Mouse (Mus musculus) urinary bladder, adult 2 months (tissue): ENCODE measurements around the gene Oscp1. TPM values are rescaled to one million over a fixed set of nuclear protein-coding genes. Genes with fewer than 3 reads are reported as not detected.

Source experiments
- DNase-seq: peaks from one replicate; pipeline ENCODE4 v3.0.0; 2022; ENCODE audit warnings: low spot score
- polyA plus RNA-seq: library from polyadenylated mRNA; depleted of rRNA; stranded (reverse); fragments of >200 nt; gene quantifications from 2 replicates; pipeline ENCODE4 v1.2.3, GENCODE M21; 2012; rRNA removed

Gene Oscp1
- polyA plus RNA-seq: 1.2 and 3.3 TPM in 2 replicates

DNA sequence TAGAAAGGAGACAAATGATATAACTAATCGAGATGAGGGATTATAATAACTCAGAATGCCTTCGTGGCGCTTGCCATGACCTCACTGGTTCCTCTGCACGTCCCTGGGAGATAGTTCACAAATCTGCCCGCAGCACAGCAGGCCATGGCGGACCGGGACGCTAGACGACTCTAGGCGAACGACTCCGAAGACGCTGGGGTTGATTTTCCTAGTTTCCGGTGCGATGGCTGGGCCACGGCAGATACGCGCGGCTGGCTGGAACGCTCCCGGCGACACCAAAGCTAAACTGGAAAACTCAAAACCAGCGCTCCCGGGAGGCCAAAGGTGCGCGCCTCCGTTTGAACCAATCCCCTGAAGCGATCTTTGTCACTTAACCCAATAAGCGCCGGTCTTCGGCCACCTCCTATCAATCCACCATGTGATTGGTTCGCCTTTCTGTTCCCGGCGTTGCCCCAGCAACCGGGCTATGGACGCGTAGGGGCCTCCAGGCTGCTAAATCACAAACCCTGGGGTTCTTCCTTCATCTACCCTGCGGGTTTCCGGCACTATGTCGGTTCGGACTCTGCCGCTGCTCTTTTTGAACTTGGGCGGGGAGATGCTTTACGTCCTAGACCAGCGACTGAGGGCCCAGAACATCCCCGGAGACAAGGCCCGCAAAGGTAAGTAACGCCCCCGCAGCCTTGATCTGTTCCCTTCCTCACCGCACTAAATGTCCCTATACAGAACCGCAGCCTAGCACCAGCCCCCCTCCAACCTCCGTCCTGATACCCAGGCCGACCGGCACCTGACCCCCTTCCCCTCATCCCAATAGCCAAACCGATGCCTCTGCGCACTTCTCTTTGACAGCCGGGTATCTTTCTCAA lies at the start of gene Oscp1:
TSS of gene Oscp1 (plus strand) at position 432 of the 863 bp plus-strand sequence.
- peak; percentile 56 for DNase-seq

DNA sequence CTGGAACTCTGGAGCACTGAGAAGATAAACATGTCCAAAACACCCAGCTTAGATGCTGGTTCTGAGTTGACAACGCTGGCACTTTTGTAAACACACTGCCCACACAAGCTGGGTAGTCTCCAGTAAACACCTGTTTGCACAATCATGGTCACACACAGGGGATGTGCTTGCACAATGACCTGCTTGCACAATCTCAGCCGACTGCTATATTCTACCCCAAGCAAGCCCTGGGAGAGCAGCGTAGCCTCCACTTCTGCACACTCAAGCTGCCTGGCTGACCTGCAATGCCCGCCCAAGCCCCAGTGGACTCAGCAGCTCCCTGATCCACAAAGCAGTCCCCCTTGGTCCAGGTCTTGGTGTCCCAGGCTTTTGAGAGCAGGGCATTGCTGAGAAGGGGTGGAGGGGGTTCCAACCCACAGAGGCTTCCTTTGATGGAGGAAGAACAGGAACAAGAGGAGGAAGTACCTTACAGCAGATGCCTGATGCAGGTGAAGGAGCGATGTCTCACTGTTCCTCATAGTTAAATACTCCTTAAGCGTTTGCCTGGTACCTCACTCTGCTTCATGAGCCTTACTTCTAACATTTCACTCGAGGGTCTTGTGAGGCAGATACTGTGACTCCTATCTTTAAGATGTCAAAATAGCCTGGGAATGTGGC lies 40.6 kb upstream of the Oscp1 start:
- DNase-seq: no peak

DNA sequence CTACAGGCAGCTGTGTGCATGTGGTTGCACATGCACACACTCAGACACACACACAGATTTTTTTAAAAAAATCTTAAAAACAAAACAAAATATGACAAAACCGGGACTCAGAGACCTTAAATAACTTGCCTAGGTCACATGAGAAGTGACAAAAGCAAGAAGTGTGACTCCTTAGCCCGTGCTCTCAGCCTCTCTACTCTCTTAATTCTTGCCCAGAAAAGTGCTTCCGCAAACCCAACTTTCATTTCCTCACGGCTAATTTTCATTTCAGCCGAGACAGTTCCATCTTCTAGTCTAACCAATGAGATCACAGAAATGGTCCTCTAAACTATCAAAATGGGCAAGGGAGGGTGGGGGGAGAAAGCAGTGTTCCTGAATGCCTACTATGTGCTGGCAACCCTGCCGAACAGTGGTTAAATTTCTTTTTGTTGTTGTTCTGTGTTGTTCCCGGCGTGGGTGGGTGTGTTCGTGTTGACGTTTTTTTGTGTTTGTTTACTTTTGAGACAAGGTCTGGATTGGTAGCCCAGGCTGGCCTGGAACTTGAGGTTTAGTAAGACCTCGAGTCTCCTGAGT lies 39.3 kb upstream of the Oscp1 start:
- no peak for DNase-seq

DNA sequence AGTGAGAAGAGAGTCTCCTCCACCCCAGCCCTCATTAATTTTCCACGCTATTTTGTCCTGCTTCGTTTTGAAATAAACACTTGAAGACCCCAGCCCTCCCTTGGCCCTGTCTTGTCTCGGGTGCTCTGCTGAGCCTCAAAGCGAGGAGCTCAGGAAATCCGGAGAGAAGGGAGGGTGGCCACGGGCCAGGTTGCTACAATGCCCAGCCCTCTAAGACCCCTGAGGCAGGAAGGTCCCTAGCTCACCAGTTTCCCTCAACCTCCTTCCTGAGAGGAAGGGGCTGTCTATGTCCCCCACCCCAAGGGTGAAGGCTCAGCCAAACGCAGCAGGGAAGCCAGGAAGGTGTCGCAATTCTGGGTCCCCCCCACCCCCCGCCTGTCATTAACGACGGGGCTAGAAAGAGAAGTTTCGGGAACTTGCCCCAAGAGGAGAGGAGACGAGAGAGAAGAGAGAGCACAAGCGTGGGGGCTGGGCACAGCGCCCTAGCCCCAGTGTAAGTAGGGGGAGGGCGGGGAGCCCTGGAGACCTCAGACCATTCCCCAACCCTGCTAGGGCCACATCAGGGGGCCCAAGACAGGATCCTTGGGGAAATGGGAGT lies 34.0 kb upstream of the Oscp1 start, which contains the start of gene Csf3r:
TSS of gene Csf3r (plus strand) at position 248 of the 598 bp plus-strand sequence.
- DNase-seq: no peak

DNA sequence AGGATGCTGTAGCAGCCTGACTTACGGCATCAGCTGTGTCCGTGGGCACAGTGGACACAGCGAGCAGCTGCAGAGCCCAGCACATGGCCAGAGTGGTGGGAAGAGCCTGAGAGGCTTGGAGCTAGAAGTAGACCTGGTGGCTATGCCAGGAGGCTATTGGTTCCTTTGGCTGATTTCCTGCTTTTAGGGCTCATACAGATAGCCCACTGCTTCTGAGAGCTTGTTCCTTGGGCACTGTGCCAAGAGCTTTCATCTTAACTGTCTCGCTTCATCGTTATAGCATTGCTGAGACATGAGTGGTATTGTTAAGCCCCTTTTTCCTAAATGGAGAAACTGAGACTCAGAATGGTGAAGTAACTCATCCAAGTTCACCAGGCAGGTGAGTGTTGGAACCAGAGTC lies 32.6 kb upstream of the Oscp1 start:
- DNase-seq: no peak

DNA sequence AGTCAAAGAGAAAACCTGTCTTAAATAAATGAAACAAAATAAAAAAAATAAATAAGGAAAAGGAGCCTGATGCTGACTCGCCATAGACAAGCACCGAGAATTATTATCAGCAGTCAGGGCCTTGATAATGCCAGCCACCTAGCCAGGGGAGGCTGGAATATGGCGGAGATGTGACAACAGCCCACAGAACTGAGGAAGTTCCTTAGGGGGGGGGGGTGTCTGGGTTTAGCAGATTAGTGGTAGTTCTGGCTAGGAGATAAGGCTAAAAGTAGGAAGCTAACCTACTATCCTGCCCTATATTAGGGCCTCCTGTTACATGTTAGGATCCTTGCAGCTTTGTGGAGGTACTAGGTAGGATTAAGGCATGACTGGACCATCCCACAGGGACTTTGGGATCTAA lies 30.4 kb upstream of the Oscp1 start:
- DNase-seq: no peak

DNA sequence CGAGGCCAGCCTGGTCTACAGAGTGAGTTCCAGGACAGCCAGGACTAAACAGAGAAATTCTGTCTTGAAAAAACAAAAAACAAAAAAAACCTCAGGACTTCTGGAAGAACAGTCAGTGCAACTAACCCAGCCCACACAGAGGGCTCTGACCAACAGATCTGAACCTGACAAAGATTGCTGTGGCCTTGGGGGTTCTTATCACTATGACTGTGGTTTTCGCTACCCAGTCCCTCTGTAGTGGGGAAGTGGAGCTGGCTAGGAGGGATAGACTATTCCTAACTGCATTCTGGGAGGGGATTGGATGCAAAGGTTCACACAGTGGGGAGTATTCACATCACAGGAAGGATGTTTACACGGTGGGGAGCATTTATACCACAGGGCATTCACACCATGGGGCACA lies 29.3 kb upstream of the Oscp1 start:
- no peak for DNase-seq

DNA sequence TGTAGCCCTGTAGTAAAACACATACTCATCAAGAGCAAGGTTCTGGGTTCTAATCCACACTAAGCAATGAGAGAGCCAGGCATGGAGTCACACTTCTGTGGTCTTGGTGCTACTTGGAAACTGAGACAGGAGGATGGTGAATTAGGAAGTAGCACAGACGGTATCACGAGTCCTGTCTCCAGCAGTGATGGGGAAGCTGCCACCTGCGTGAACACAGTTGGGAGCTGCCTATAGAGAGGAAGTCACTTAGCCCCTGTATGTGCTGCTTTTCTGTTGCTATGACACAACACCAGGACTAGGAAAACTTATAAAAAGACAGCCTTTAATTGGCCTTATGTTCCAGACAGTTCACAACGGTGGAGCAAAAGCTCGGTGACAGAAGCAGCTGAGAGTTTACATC lies 27.7 kb upstream of the Oscp1 start:
- no peak for DNase-seq

DNA sequence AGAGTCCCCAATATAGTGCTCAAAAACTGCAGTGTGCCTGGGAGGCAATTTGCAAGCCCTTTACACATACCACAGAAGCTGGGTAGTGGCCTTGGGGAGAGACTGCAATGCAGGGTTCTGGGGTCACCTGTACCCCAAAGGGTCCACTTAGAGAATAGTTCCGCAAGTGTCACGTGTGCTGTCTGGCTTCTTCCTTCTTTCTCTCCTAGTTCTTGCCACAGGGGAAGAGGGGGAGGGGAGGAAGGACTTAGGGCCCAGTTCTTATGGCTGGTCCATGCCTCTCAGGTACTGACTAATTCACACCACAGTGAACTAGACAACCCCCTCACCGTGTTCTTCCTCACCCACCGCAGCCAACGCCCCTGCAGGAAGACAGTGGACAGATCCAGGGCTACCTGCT lies 23.0 kb upstream of the Oscp1 start:
- no peak for DNase-seq

DNA sequence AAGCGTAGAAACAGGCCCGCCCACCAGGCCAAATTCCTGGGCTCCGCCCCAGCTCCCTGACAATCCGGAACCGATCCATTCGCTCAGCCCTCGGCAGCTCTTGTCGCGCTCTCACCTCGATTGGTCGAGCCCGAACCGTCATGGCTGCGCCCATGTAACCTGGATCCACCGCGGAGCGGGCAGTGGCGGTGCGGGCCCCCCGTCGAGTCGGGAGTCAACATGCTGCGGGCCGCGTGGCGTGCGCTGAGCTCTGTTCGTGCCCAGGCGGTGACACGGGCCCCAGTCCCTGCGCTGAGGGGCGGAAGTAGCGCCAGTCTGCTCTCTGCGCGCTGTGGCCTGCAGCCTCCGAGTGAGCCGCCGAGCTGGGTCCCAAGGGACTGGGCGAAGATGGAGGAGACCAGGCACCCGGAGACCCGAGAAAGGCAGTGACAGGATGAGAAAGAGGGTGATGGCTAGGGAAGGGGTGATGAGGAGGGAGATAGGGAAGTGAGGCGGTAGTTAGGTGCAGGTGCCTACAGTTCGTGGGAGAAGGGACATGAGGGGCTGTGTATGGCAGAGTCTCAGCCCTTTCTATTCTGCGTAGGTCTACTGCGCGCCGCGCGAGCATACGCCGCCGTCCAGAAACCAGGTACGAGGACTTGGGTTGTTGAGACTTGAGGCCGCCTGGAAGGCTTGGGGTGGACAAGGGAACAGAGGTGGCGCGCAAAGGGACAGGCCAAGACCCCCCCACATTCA lies 11.3 kb upstream of the Oscp1 start, which contains the start of gene Mrps15:
TSS of gene Mrps15 (plus strand) at position 75 of the 735 bp plus-strand sequence.
- peak; percentile 70 for DNase-seq

DNA sequence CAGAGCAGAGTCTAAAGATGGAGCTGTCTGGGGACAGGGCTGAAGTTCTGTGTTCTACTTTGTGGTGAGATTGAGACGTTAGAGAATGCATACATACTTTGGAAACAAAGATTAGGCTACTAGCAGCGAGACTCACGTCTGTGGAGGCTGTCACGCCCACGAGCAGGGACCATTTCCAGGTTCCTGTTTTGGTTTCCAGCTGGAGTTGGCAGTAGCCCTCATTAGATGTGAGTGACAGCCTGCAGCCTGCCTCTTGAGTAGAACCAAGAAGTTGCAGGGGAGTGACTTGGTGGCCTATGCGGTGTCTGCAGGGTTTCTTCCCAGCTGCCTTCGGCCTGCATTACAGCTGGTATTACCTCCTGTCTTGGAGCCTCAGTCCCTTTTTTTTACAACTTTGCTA lies 6.7 kb upstream of the Oscp1 start:
- DNase-seq: no peak

DNA sequence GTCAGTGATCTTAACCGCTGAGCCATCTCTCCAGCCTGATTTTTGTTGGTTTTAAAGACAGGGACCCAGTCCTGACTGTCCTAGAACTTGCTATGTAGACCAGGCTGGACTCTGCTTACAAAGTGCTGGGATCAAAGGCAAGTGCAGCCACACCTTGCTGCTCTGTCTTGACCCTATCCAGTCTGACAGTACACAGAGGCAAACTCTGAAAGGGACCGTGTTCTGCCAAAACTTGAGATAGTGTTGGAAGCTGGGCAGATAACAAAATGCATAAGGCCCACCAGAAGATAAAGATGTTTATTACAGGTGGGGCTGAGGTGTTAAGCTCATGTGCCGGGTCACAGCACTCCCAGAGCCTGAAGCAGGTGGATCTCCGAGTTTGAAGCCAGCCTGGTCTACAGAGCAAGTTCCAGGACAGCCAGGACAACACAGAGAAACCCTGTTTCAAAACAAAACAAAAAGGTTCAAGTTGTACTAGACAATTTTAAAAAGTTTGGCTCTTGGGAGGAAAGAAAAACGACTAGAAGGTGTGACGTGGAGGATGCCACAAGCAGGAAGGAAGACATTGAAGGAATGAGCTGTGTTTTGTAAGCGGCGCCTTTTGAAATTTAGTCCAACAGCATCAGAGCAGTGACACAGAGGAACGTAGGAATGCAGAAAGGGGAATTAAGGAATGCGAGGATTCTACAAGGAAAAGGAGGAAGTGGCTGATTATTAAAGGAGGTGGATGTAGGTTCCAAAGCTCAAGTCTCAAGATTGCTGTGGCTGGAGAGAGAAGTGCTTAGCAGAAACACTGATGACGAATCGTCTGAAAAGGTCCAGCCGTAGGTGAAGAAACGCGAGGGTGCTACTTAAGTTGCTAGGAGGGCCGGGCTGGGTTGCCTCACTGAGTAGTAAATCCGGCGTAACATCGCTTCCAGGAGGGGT lies 895 bp upstream of the Oscp1 start:
- no peak for DNase-seq

DNA sequence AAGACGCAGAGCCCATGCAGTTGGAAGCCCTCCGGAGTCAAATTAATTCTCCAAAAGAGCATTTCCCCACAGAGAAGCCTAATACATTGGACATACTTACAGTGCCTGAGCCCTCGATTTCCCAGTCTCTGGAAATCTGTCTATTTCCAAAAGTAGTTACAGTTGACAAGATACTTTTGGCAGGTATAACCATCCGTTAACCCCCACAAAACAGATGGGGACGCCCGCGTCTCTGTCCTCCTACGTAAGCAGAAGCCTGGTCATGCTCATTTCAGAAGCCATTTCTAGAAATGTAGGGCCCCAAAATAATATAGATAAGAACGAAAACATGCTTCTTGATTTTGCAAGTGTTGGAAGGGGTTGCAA lies 615 bp downstream of the Oscp1 start:
- DNase-seq: no peak

DNA sequence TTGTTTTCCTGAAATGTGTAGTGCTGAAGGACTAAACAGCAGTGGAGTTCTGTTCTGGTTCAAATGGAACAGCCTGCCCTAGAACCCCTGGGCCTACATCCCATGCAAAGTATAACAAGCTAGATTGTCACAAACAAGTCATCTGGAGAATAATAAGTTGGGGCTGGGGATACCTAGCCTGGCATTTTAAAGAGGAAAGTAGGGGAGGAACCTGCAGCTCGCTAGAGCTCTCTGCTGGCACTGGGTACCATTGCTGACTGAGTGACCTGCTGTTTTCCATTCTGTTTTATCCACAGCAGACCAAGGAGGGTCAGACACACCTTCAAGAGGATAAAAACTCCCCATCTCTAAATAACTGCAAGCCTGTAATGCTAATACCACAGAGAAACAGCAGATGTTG lies 4.5 kb downstream of the Oscp1 start:
- DNase-seq: no peak

DNA sequence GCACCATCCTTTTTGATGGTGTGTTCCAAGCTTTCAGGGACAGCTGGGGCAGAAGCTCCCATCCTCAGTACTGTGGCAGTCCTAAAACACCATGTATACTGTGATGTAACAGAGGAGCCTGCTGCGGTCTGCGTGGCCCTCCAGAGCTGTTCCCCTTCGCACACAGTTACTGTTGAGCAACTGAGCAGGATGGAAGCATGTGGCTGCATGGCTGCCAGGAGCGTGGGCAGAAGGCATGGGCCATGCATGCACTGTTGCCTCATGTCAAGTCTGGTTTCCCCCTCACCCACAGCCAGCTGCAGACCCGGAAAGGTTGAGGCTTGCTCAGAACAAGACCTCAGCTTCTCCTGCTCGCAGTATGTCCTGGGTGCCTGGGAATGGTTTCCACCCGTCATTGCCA lies 6.9 kb downstream of the Oscp1 start:
- DNase-seq: no peak

DNA sequence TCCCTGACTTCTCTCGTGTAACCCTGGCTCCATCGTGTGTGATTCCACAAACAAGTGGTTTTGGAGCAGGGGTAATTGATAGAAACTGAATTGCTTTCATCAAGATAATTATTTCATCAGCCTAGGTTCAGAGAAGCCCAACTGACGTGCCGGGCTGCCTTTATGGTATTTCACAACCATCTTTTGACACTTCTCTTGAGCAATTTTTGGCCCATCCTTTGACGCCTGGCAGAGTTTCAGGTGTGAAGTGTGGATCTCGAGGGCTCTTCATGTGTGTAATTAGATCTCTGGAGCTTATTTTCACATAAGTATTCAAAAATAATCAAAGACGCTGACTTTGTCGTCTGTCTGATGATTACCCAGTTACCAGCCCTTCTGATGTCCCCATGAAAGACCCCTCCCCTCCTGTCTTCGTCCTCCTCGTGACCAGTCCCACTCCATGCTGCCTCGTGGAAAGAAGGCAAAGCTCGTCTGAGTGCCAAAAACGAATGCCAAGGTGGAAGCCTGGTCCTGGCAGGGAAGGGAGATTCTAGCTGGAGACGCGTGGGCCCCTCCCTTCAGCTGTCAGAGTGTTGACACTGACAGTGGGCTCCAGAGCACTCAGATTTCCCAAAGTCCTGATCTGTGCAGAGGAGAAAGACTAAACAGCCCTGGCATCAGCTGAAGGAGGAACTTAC lies 9.2 kb downstream of the Oscp1 start:
- DNase-seq: no peak

DNA sequence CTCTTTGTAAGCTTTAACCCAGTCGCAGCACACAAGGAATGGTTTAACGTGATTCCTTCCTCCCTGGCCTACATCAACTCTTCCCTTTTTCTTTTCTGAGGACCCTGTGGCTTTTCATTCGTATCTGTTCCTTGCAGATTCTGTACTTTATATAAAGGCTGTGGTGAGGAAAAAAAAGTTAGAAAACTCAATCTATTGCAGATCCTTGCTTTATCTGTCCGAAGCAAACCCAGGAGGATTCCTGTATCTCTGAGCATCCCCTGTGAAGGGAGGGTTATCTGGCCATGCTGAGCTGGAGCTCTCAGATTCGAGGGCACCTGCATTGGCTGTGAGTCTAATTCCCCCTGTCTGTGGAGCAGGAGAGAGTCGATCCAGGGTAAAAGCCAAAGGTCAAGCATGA lies 10.5 kb downstream of the Oscp1 start:
- no peak for DNase-seq

DNA sequence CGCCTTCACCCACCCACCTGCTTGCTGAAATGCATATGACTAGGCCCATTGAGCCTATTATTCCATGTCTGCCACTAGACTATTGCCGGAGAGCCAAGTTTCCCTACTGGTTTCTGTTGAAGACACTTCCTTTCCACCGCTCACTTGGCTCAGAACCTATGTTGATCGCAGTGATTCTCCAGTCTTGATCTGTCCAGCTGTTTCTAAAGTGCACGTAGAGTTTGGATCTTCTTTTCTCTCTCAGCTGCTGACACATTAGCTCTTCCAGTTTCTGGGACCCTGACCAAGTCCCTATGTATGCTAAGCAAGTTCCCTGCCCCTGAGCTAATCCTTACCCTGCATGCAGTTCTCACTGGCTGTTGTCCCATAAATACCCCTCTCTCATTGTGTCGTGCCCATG lies 19.5 kb downstream of the Oscp1 start:
- DNase-seq: no peak

DNA sequence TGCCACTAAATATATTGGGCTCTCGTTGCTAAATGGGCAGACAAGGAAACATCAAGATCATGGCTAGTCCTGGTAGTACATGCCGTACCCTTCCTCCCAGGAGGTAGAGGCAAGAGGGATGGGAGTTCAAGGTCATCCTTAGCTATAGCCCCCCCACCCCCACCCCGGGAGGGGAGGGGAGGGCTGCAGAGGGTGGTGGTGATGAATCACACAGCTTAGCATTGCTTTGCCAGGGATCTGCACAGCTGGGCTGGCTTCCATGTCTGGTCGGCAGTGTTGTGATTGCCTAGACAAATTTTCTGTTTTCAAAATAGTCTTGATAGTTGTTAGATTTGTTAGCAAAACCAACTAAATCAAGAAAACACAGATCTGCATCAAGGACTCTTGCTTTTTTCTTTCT lies 20.9 kb downstream of the Oscp1 start:
- no peak for DNase-seq

DNA sequence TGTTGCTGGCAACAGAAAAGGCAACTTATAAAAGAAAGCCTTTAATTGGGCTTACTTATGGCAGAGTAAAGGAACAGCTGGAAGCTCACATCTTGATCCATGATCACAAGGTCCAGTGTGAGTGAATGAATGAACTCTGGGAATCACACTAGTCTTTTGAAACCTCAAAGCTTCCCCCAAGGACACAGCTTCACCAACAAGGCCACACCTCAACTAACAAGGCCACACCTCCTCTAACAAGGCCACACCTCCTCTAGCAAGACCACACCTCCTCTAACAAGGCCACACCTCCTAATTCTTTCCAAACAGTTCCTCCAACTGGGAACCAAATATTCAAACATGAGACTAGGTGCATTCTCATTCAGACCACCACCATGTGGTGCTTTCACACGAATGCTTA lies 23.2 kb downstream of the Oscp1 start:
- DNase-seq: no peak
